Mouse (Mus musculus): Measurements from ENCODE around the gene Cc2d1a.

DNA sequence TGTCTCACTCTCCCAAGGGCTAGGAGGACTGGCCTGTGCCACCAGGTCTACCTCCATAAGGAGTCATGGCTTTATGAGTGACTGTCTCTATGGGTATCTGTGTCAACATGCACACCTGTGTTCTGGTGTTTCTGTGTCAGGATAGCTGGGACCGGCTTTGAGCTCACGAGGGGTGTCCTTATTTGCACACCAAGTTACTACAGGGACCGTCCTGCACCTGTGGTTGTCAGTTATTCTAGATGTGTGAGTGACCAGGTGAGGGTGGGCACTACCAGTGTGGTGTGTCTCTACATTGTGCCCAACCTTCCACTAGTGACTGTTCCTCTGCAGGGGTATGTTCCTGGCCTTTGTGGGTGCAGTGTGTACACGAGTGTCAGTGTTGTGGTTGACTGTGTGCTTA, 35.1 kb upstream of the Cc2d1a start:
- TF ChIP-seq CTCF (IDR thresholded peaks at IDR 0.05; ENCODE audit: borderline replicate concordance, extremely low read depth, insufficient read depth, insufficient read length), result no peak
- TF ChIP-seq POLR2A (IDR thresholded peaks at IDR 0.05; ENCODE audit: borderline replicate concordance, extremely low read depth, insufficient read depth, insufficient read length, poor library complexity, severe bottlenecking), result no peak

Data from brain, embryonic 14.5 days (tissue).